Mouse (Mus musculus) heart, adult 2 months (tissue): ENCODE data around the gene Srr.

ENCODE experiments used
- CTCF ChIP-seq: fragments of 200-600 bp; IDR thresholded peaks from 2 replicates; pipeline ENCODE4 v1.8.1; 2022; ENCODE audit warnings: antibody characterized with exemption, mild to moderate bottlenecking, moderate library complexity
- EP300 ChIP-seq: fragments of 200-500 bp; IDR thresholded peaks from 2 replicates; pipeline ENCODE4 v1.6.1; 2011; ENCODE audit warnings: low read depth, low read length, control low read depth; ENCODE audit not compliant: insufficient read depth
- POLR2A ChIP-seq: fragments of 200-500 bp; IDR thresholded peaks from 2 replicates; pipeline ENCODE4 v1.6.1; 2011; ENCODE audit warnings: mild to moderate bottlenecking, low read depth, low read length, control low read depth; ENCODE audit not compliant: insufficient read depth

GRCm38 (mm10) chr11:74883098-74883497 is 42.6 kb downstream of the Srr start:
- TF ChIP-seq POLR2A (no peak), CTCF (no peak), EP300 (no peak)
